Mouse (Mus musculus) cerebellum, adult 2 months (tissue): ENCODE measurements at regions not wholly inside any gene's neighbourhood (a gene's known extent, or its start where the extent isn't known, plus 50 kb on each side); places are given as distances from the start of the nearest gene placed in this dataset.

Experiments used
- CTCF ChIP-seq: fragments of 200-500 bp; IDR thresholded peaks from 2 replicates; pipeline ENCODE4 v1.5.1; 2011; ENCODE audit warnings: low read depth, mild to moderate bottlenecking, control low read depth, low read length, moderate library complexity, borderline replicate concordance; ENCODE audit not compliant: insufficient read depth
- POLR2A ChIP-seq: fragments of 200-500 bp; IDR thresholded peaks from 2 replicates; pipeline ENCODE4 v1.6.1; 2011; ENCODE audit warnings: low read length, control low read depth, borderline replicate concordance; ENCODE audit not compliant: insufficient read depth

DNA sequence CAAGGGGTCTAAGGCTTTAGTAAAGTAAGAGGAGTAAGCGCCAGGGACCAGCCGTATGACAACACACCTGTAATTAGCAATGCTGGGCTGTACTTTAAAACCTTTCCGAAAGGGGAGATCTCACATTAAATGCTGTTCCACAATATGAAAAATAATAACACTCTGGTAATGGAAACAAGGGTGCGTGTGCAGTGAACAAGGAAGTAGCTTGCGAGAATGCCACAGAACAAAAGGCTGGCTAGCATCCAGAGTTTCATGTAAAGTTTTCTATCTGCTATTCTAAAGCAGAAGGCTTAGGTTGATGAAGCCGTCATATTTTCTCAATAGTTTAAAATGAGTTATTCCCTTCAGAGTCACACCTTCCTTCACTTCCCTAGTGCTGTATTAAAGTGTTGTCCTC lies 83.6 kb downstream of the Car2 start:
- no peak for TF ChIP-seq POLR2A
- no peak for TF ChIP-seq CTCF
